Mouse (Mus musculus) small intestine, adult 2 months (tissue): ENCODE measurements around the gene Trmt5.

ENCODE experiments used
- CTCF ChIP-seq: fragments of 200-500 bp; IDR thresholded peaks from 2 replicates; pipeline ENCODE4 v1.5.1; 2012; ENCODE audit warnings: low read depth, mild to moderate bottlenecking, control low read depth, inconsistent platforms, low read length, moderate library complexity, mixed read lengths; ENCODE audit not compliant: insufficient replicate concordance, insufficient read length; ENCODE audit errors: extremely low read depth
- POLR2A ChIP-seq: fragments of 200-500 bp; IDR thresholded peaks from 2 replicates; pipeline ENCODE4 v1.6.1; 2012; ENCODE audit warnings: low read depth, mild to moderate bottlenecking, control low read depth, inconsistent platforms, low read length, moderate library complexity

DNA sequence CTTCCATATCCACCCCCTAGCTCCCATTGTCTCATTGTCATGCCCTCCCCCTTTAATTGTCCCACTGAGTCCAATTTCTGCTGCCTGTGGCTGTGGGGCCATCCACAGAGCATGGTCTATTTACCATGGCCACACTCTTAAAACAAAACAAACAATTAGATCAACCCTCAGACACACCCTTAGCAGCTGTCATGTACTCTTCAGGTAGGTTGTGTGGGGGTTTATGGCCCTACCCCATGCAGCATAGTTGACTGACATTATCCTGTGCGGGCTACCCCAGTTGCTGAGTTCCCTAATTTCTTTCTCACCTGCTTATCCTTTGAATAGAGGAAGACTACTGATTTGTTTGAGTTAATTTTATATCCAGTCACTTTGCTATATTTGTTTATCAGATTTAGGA, 26.2 kb downstream of the Trmt5 start:
- TF ChIP-seq POLR2A (no peak), CTCF (no peak)
